Mouse (Mus musculus): ENCODE measurements around the gene Hist1h2ab.

Hist1h2ab gene

GRCm38 (mm10) chr13:23772561-23773313 is 21.8 kb downstream of the Hist1h2ab start:
- no peak for DNase-seq (ENCODE audit: low spot score in 2 of 2)

DNA sequence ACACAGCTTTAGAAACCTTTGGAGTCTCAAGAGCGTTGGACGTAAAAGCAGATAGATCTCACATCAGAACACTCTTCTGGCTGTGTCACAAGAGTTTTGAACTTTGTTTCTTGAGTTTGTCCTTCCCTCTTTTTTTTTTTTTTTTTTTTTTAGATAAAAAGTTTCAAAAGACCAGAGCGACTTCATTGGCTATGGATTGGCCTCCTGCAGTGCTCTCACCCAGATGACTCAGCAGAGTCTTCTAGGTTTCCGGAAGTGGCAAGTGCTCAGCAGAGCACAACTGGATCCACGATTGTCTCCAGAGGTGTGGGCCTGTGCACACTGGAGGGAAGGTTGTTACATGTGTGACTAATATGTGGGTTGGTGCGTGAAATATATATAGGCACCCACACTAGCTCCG is 27.4 kb downstream of the Hist1h2ab start:
- no peak for DNase-seq (ENCODE audit: low spot score in 2 of 2)

DNA sequence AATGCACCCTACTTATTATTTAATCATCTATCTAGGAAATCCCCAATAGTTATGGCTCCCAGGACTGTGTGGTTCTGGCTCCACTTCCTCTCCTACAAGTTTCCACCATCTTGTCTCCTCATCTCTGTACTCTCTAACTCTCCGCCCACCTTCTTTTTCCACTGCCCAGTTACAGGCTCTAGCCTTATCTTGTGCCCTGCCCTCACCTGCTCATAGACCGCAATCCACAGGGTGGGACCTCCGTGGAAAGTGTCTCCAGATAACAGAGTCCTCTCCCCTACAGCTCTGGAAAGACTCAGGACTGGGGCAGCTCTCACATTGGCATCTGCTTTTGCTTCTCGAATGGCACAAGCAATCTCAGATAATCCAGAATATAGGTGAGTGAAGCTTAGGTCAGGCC is 28.1 kb downstream of the Hist1h2ab start:
- DNase-seq (ENCODE audit: low spot score in 2 of 2) = no peak

GRCm38 (mm10) chr13:23792520-23792919 is 41.6 kb downstream of the Hist1h2ab start:
- DNase-seq (ENCODE audit: low spot score in 2 of 2) = peak; percentile 31 to 49

DNA sequence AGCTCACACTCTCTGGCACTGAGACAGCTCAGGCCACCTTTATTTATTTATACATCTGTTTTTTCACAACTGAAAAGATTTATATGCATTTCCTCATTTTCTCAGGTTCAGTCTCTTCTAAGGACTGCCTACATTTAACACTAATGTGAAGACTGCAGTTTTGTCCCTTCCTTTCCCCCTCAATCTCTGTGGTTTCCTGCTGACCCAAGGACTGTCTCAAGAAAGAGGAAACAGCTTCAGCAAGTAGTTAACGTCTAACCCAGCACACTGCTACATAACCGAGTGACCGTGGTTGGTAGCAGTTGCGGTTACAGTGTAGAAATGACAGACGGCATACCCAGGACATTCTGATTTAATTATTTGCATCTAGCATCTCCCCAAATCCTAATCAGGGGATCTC is 48.5 kb downstream of the Hist1h2ab start:
- DNase-seq (ENCODE audit: low spot score in 2 of 2) = peak; percentile 21 to 24
